Mouse (Mus musculus): Measurements from ENCODE around the gene Ptpn1.

The Ptpn1 gene

DNA sequence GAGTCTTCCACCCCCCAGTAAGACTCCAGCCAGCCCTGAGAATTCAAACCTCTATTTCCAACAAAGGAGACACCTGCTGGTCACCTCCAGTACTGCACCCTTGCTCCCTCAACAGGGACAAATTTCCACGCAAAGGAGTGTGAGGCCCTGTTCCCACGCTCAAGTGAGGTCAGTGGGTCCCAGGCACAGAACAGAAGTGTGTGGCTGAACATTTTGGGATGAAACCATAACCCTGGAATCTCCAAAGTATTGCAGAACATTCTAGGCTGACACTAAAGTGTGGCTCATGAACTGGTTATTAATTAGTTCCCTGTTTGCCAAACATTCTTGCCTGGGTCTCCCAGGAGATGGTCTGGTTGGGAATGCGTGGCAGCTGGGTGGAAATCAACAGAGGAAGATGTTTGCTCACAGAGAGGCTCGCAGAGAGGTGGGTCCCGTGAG is 85.1 kb downstream of the Ptpn1 start:
- peak; percentile 81 to 94 for DNase-seq

DNA sequence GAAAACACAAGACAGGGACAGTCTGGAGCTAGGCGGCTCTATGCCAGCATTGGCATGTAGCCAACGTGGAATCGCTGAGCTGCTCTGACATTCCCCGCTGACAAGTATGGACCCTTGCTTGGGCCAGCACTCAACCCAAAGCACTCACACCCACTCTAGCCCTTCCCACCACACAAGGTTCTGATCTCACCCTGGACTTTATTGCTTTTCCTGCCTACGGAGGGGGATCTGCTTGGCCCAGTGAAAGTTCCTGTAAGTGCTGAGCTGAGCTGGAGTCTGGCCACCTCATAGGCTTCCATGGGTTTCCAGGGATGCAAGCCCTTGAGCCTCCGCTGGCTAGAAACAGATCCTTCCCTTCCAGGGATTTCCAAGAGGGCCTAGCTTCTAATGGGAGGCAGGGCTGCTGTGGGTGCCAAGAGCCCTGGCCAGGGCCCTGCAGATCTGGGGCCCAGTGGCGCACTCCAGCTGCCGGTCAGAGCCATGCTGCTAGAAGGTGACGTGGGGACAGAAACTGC is 87.4 kb downstream of the Ptpn1 start:
- DNase-seq, result peak; percentile 74 to 78

DNA sequence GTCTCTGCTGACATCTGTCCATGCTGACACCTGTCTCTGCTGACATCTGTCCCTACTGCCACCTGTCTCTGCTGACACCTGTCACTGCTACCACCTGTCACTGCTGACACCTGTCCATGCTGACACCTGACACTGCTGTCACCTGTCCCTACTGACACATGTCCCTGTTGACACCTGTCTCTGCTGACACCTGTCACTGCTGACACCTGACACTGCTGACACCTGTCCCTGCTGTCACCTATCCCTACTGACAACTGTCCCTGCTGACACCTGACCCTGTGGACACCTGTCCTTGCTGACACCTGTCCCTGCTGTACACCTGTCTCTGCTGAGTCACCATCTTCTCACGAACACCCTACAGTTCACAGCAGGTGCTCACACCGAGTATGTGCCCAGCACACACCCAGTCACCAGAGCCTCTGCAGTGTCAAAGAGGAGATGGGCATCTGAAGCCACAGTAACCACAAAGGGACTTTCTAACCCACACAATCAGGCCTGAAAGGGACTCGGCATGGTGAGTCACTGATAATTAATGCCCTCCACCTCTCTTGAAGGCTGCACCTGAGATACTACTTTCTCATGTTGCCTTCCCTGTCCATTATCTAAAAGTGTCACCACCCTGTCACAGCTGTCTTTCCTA is 92.0 kb downstream of the Ptpn1 start:
- DNase-seq, result no peak

GRCm38 (mm10) chr2:168025174-168025573 is 93.3 kb downstream of the Ptpn1 start:
- DNase-seq, result peak; percentile 66 to 78

- peak in 1 of 2 experiments; percentile 43 for DNase-seq
Measured at GRCm38 (mm10) chr2:168025882-168026281, 94.0 kb downstream of the Ptpn1 start.

GRCm38 (mm10) chr2:168026467-168026866 is 94.6 kb downstream of the Ptpn1 start:
- DNase-seq, result no peak

- DNase-seq, result no peak
Measured at GRCm38 (mm10) chr2:168028376-168028775, 96.5 kb downstream of the Ptpn1 start.

Measured in kidney, postnatal 25 days (tissue).